Mouse (Mus musculus) erythroblast, embryonic 14.5 days (primary cell): ENCODE results near the gene Slx4.
"Not testable (repeated sequence)": the region's sequence is repeated elsewhere in the genome, so short reads cannot be mapped to it uniquely, and the experiment has no call there.

ENCODE experiments used
- GATA1 ChIP-seq: IDR thresholded peaks from 2 replicates; pipeline ENCODE4 v1.6.1; 2012; ENCODE audit warnings: low read length, inconsistent platforms, mixed read lengths
- TAL1 ChIP-seq: IDR thresholded peaks from 3 replicates; pipeline ENCODE4 v1.6.1; 2012; ENCODE audit warnings: low read length, inconsistent platforms, mixed read lengths

GRCm38 (mm10) chr16:4016786-4017185 lies 13.2 kb upstream of the Slx4 start:
- not testable (repeated sequence) for TF ChIP-seq GATA1, TAL1
